Mouse (Mus musculus) liver (tissue): ENCODE results near the gene Sdc1.

ENCODE experiments used
- DNase-seq: peaks from one replicate; pipeline ENCODE4 v3.0.0-alpha.2; 2020; ENCODE audit warnings: mixed read lengths

Gene Sdc1

GRCm38 (mm10) chr12:8770946-8771843, at the start of gene Sdc1:
Gene Sdc1 (plus strand): TSS chr12:8771323.
- DNase-seq: peak; percentile 87

DNA sequence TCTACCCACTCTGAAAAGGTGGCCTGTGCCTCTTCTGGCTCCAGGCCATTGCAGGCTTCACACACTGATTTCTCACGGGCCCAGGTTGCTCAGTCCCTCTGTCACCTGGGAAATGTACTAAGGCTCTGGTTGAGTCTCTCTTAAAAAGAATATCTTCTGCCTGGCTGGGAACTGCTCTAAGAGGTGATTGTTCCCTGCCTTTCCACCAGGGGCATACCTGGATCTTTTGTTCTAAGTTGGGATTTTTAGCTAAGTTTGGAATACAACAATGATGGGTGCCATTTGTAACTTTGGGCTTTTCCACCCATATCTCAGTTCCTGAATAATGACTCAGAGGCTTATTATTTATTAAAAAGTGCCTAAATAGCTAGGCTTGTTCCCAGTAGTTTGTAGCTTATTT, 44.2 kb upstream of the Sdc1 start:
- DNase-seq: no peak

DNA sequence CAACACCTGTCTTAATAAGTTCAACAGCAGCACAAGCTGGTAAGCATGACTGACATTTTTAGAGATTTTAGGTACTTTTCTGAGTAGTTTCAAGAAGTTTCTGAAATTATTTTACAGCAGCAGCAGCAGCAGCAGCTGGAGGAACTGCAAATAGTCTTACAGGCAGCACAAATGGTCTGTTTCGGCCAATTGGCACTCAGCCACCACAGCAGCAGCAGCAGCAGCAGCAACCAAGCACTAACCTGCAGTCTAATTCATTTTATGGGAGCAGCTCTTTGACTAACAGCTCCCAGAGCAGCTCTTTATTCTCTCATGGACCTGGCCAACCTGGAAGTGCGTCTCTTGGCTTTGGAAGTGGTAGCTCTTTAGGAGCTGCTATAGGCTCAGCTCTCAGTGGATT, 42.4 kb upstream of the Sdc1 start:
- no peak for DNase-seq

DNA sequence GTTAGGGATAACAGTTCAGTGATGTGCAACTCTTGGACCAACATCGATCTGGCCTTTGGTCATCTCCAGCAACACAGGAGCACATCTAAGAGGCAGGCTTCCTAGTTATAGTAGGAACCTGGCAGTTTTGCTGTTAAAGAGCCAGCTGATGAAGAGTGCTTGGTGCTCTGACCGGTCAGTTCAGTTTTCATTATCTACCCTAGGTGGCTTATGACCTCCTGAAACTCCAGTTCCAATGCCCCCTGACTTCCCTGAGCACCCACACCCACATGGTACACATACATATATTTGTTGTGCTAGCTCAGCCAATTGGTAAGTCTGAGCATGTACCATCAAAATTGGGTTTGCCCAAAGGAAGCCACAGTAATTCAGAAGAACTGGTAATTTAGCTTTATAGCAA, 17.5 kb upstream of the Sdc1 start:
- no peak for DNase-seq

DNA sequence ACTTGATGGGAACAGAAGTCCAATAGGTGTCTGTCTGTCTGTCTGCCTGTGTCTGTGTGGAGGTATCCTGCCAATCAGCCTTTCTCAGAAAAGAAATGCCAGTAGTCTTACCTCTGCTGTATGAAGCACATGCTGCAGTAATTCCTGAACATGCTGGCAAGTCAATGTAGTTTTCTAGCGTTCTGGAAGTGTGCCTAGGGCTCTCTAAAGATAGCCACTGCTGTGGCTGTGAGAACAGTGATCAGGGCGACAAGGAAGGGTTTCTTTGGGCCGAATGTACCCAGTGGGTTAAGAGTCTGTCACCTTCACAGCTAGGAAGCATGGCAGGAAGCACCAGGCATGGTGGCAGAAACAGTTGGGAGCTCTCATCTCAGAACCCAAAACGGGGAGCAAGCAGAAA, 17.0 kb upstream of the Sdc1 start:
- DNase-seq: no peak

- no peak for DNase-seq
Observed at GRCm38 (mm10) chr12:8758029-8758428, 13.1 kb upstream of the Sdc1 start.

DNA sequence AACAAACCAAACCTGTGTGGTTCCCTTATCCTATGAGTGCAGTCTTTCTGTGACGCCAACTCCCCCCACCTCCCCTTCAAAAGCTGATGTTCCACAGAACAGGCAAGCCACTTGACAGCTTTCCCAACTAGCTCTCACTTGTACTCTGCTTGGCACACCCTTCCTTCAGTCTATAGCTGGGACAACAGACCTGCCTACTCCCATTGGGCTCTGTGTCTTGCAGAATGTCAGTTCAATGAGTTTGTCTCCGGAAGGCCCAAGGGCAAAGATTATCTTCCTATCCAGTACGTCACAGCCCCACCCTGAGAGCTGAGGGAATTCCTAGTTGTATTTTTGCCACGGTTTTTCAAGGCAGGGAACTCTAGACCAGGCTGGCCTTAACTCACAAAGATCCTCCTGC, 12.0 kb upstream of the Sdc1 start:
- DNase-seq: no peak

DNA sequence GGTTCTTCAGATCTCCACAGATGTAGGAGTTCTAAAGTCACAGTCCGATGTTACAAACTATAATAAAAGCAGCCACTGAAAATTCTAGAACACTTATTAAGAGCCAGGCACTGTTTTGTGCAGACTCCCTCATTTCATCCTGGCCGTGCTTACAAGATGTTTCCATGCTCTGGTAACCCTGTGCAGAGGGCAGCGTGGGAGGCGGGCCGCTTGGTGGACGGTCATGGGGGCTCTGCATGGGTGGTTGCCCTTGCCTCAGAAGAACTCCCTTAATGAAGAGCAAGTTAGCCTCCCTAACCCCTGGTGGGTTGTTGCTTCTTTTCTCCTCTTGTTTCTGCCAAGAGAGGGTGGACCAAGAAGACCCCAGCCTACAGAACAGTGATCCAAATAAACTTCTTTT, 11.3 kb upstream of the Sdc1 start:
- DNase-seq: no peak

DNA sequence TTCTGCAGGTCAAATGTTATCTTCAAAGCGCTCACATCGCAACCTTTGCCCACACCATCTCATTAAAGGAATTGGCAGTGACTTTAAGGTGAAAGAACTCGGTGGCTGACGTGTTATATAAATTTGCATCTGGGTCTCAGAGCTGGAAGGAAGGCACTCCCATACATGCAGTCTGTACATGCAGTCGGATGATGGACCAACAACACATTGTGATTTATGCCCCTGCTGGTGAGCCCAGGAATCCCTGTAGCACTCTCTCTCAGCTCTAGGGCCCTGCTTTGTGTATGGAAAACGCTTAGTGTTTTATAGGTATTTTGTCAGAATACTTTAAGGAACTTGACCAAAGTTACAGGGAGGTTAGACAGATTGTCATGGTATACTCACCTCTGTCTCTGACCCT, 10.6 kb upstream of the Sdc1 start:
- DNase-seq: no peak

DNA sequence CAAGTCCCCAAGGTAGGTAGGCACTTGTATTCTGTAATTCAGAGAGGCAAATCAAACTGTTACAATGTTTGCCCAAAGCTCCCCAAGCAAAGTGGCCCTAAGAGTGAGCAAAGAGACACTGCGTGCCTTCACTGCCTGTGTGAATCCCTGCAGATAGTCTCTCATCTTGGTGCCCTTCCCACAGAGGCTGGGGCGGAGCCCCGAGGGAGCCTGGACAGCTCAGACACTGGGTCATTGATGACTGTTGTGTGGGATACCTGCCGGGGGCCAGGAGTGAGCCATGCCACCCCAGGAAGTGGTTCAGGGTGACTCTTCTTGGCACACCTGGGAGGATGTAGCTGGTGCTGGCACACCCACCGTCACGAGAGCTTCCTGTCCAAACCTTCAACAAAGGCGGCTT, 10.1 kb upstream of the Sdc1 start:
- DNase-seq: no peak

GRCm38 (mm10) chr12:8762667-8763066, 8.5 kb upstream of the Sdc1 start:
- DNase-seq: no peak

DNA sequence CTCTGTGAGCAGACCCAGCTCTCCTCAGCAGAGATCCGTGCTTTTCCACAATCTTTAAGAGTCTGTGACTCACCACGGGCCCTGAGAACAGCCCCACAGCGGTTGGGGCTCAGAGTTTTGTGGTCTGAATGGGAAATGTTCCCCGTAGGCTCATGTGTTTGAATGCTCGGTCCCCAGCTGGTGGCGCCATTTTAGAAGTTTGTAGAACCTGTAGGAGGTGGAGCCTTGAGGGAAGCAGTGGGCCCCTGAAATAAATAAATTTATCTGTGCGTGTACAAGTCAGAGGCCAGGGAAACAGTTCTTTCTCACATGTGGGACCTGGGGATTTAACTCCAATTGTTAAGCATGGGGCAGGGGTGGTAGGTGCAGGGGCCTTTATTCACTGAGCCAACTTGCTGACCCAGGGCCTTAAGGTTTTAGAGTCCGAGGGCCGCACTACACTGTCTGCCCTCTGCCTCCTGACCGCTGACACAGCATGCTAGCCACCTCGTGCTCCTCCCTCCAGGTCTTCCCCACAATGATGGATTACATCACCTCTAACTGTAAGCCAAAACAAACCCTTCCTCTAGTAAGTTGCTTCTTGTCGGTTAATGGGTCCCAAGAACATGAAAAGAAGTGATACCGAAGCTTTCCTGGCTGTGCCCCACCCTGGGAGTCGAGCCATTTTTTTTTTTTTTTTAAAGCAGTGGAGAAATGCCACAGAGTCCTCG, 6.7 kb upstream of the Sdc1 start:
- no peak for DNase-seq

DNA sequence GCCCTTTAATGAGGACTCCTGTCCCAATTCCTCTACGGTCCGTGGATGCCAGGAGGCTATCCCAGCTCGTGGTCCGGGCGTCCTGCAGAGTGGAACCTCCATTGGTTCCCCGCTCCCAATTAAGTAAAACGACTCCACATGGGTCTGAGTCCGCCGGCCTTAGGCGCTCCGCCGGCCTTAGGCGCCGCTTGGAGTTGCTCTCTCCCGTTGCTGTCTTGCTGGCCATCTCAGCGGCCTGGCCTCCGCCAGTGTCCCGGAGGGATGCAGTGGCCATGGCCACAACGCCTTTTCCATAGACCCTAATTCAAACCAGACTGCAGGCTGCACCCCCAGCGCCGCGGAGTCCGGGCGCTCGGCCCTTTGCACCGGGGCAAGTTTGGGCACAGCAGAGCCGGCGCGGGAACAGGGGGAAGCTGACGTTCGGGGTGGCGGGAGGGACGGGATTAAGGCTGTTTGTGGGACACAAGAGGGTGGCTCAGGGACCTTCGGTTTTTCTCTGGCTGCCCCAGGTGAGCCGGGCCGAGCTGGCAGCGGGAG, 789 bp downstream of the Sdc1 start:
- peak; percentile 23 for DNase-seq

GRCm38 (mm10) chr12:8772451-8773143, 1.5 kb downstream of the Sdc1 start:
- DNase-seq: peak; percentile 57

- no peak for DNase-seq
Observed at GRCm38 (mm10) chr12:8773336-8773735, 2.2 kb downstream of the Sdc1 start.

- DNase-seq: no peak
Observed at GRCm38 (mm10) chr12:8774183-8774582, 3.1 kb downstream of the Sdc1 start.

- DNase-seq: no peak
Observed at GRCm38 (mm10) chr12:8776206-8776605, 5.1 kb downstream of the Sdc1 start.

- no peak for DNase-seq
Observed at GRCm38 (mm10) chr12:8776741-8777140, 5.6 kb downstream of the Sdc1 start.

DNA sequence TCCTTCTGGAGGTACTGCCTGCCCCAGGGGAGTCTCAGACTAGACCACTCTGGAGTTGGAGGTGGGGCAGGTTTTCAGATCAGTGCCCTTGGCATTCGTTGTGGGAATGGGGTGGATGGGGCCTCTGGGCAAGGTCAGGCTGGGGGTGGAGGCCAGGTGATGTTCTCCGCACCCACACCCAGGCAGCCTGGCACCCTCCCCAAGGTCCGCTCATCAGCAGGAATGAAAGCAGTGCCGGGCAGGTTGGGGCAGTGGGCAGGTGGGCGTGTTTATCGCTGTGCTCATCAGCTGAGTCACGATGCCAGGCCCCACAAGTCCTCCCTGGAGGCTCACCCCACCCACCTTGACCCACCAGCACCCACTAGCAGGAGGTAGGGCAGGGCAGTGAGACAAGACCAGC, 7.0 kb downstream of the Sdc1 start:
- DNase-seq: no peak

GRCm38 (mm10) chr12:8779851-8780250, 8.7 kb downstream of the Sdc1 start:
- no peak for DNase-seq

GRCm38 (mm10) chr12:8781121-8781520, 10.0 kb downstream of the Sdc1 start:
- no peak for DNase-seq

- DNase-seq: no peak
Observed at GRCm38 (mm10) chr12:8781681-8782378, 10.7 kb downstream of the Sdc1 start.

- no peak for DNase-seq
Observed at GRCm38 (mm10) chr12:8782565-8782964, 11.4 kb downstream of the Sdc1 start.
